ENCODE assay signal across 22 mouse cellular contexts in the genomic region with DNA sequence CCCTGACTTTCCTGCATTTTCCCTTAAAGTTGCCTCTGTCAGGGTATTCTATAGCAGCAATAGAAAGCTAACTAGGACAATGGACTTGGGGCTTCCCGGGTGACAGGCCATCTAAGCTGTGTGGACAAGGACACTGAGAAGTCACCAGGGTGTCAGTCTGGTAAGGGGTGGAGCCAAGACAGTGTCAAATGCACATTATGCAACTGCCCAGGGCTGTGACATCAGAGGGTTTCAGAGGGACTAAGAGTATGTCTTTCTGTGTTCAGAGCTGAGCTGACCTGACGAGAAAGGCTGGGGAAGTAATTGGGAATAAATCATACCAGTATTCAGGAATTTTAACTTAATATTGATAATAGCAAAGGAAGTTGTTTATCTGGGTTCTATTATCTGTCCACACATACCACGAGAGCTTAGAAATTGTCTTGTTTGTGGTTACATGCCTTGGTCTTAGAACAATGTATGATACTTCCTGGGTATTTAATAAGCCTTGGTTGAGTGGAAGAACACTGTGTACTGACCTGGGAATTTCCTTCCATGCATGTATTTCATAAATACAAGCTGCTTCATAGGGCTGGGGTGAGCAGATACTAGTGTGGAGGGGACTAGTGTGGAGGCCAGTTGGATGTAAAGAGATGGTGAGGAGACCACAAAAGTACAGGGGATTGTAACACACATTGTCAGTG.
DNase-seq lines count a peak whose midpoint lies in the region; ATAC-seq and TF ChIP-seq lines count a peak whose summit lies in the region.
"Had no signal": no experiment of that assay in that cellular context is flagged by ENCODE, and none has a peak within 500 bp of the region (broad histone marks: within the 10 kb centered on the region; RNA-seq: fewer than 3 reads in every experiment).

No protein-coding gene starts in this region.

- H3K27me3 ChIP-seq in liver, postnatal 0 days (ENCODE audit: insufficient read depth, low read length) = no peaks in the 10 kb centered on the region
- H3K27me3 ChIP-seq in liver, embryonic 12.5 days (replicated peaks) = no peaks in the 10 kb centered on the region
- no peaks in the 10 kb centered on the region for H3K27me3 ChIP-seq in megakaryocyte, embryonic 14.5 days (replicated peaks)
- H3K27me3 ChIP-seq: CH12.LX; embryonic facial prominence, embryonic 13.5 days; forebrain, embryonic 12.5 days; heart, embryonic 13.5 days; hindbrain, embryonic 13.5 days; Patski had no signal

- TF ChIP-seq CTCF in gastrocnemius, adult 2 months (IDR thresholded peaks at IDR 0.05) = no peak
- no peak for TF ChIP-seq CTCF in liver, postnatal 0 days (IDR thresholded peaks at IDR 0.05; ENCODE audit: low read depth)

- intact Hi-C loops in gastrocnemius, adult 2 months (cut with DNase I) = no loop called here
- intact Hi-C loops in gastrocnemius, postnatal 14 days (cut with DNase I; ENCODE audit: low total_unique reads) = no loop called here

- no peaks in the 10 kb centered on the region for H3K4me1 ChIP-seq in liver, postnatal 0 days (ENCODE audit: insufficient read depth)
- H3K4me1 ChIP-seq in liver, embryonic 12.5 days = no peaks in the 10 kb centered on the region
- no peaks in the 10 kb centered on the region for H3K4me1 ChIP-seq in megakaryocyte, embryonic 14.5 days
- H3K4me1 ChIP-seq: embryonic facial prominence, embryonic 13.5 days; forebrain, embryonic 12.5 days; heart, embryonic 13.5 days; hindbrain, embryonic 13.5 days had no signal

- no peak overlapping the region for H3K4me3 ChIP-seq in gastrocnemius, adult 2 months
- no peak overlapping the region for H3K4me3 ChIP-seq in liver, postnatal 0 days (ENCODE audit: low read depth, low read length)
- H3K4me3 ChIP-seq in liver, embryonic 12.5 days = no peak overlapping the region
- peak overlapping the region; percentile 9 for H3K4me3 ChIP-seq in megakaryocyte, embryonic 14.5 days (replicated peaks)
- H3K4me3 ChIP-seq: embryonic facial prominence, embryonic 13.5 days; forebrain, embryonic 12.5 days; heart, embryonic 13.5 days; hindbrain, embryonic 13.5 days had no signal

- 0 out of 2 replicates have a peak, but pooled peaks have one; percentile 19 for ATAC-seq in liver, postnatal 0 days
- ATAC-seq in liver, embryonic 12.5 days = no peak
- ATAC-seq in megakaryocyte, adult 5-6 weeks (ENCODE audit: poor library complexity, severe bottlenecking) = no peak
- ATAC-seq: activated CD4-positive, CD25-positive, alpha-beta regulatory T cell, adult 4 months; forebrain, postnatal 0 days; hindbrain, postnatal 0 days; Patski had no signal

- H3K9me3 ChIP-seq in liver, postnatal 0 days (ENCODE audit: low read length) = peaks cover 6% of the 10 kb centered on the region; the same call in 1 of the 2 replicates
- peaks cover 8% of the 10 kb centered on the region; the same call in 1 of the 2 replicates for H3K9me3 ChIP-seq in liver, embryonic 12.5 days (replicated peaks)
- H3K9me3 ChIP-seq in megakaryocyte, embryonic 14.5 days = peaks cover 62% of the 10 kb centered on the region
- H3K9me3 ChIP-seq: embryonic facial prominence, embryonic 13.5 days; forebrain, embryonic 12.5 days; hindbrain, embryonic 13.5 days had no signal

- DNase-seq in gastrocnemius, adult 2 months = no peak
- DNase-seq in gastrocnemius, postnatal 14 days = no peak
- DNase-seq in liver, postnatal 0 days = no peak
- DNase-seq in kidney, adult 9 months = no peak
- DNase-seq: cerebellum, adult 11 months; cerebellum, adult 8-10 months; cerebellum, postnatal 14 days; embryo, embryonic 11 days; forebrain, postnatal 0 days; gastrocnemius, postnatal 36 days; heart, postnatal 14 days had no signal

- no peak overlapping the region for H3K9ac ChIP-seq in liver, postnatal 0 days (replicated peaks)
- H3K9ac ChIP-seq in liver, embryonic 12.5 days = no peak overlapping the region
- H3K9ac ChIP-seq: embryonic facial prominence, embryonic 13.5 days; forebrain, embryonic 12.5 days; forebrain, postnatal 0 days; heart, embryonic 13.5 days; hindbrain, embryonic 13.5 days had no signal

- TF ChIP-seq EP300 in liver, postnatal 0 days (IDR thresholded peaks at IDR 0.05; ENCODE audit: low read depth) = no peak

- H3K4me2 ChIP-seq in liver, postnatal 0 days (ENCODE audit: low read depth, low read length) = no peak overlapping the region
- no peak overlapping the region for H3K4me2 ChIP-seq in liver, embryonic 12.5 days
- H3K4me2 ChIP-seq: embryonic facial prominence, embryonic 13.5 days; forebrain, embryonic 12.5 days; heart, embryonic 13.5 days; hindbrain, embryonic 13.5 days had no signal

- H3K27ac ChIP-seq in gastrocnemius, adult 2 months = peak overlapping the region; percentile 63
- no peak overlapping the region for H3K27ac ChIP-seq in liver, postnatal 0 days (ENCODE audit: low read depth)
- no peak overlapping the region for H3K27ac ChIP-seq in liver, embryonic 12.5 days
- H3K27ac ChIP-seq: embryonic facial prominence, embryonic 13.5 days; forebrain, embryonic 12.5 days; heart, embryonic 13.5 days; hindbrain, embryonic 13.5 days; hindbrain, postnatal 0 days had no signal

- no peaks in the 10 kb centered on the region for H3K36me3 ChIP-seq in liver, postnatal 0 days (replicated peaks; ENCODE audit: insufficient read depth, low read length)
- no peaks in the 10 kb centered on the region for H3K36me3 ChIP-seq in liver, embryonic 12.5 days
- no peaks in the 10 kb centered on the region for H3K36me3 ChIP-seq in megakaryocyte, embryonic 14.5 days (replicated peaks; ENCODE audit: low read length)
- H3K36me3 ChIP-seq: embryonic facial prominence, embryonic 13.5 days; forebrain, embryonic 12.5 days; heart, embryonic 13.5 days; hindbrain, embryonic 13.5 days had no signal

- WGBS in liver, postnatal 0 days (ENCODE audit: insufficient replicate concordance) = 62% methylated on average over 3 of the region's 3 CpGs
- WGBS in liver, embryonic 12.5 days (ENCODE audit: insufficient replicate concordance) = 43% methylated on average over 3 of the region's 3 CpGs
